Mouse (Mus musculus) forebrain, embryonic 16.5 days (tissue): Measurements from ENCODE around the gene Atxn3. TPM values are rescaled to one million over a fixed set of nuclear protein-coding genes. Genes with fewer than 3 reads are reported as not detected.

ENCODE experiments used
- ATAC-seq: fragments of 200-750 bp; cut with Nextera tagmentation; 2 replicates; pipeline ENCODE4 v1.8.0; 2017; ENCODE audit warnings: mild to moderate bottlenecking, moderate library complexity
- H3K27ac ChIP-seq: fragments of 300-500 bp; sonication (generic); 2 replicates; pipeline ENCODE4 v1.5.1; 2014; ENCODE audit warnings: low read length, control low read depth
- H3K27me3 ChIP-seq: fragments of 300-500 bp; sonication (generic); replicated peaks from 2 replicates; pipeline ENCODE4 v1.6.1; 2014; ENCODE audit warnings: low read length; ENCODE audit not compliant: control insufficient read depth, insufficient read depth
- H3K36me3 ChIP-seq: fragments of 300-500 bp; sonication (generic); 2 replicates; pipeline ENCODE4 v1.6.1; 2014; ENCODE audit not compliant: control insufficient read depth, insufficient read depth
- H3K4me1 ChIP-seq: fragments of 300-500 bp; sonication (generic); replicated peaks from 2 replicates; pipeline ENCODE4 v1.6.1; 2014; ENCODE audit warnings: low read length; ENCODE audit not compliant: control insufficient read depth, insufficient read depth
- H3K4me2 ChIP-seq: fragments of 300-500 bp; sonication (generic); 2 replicates; pipeline ENCODE4 v1.6.1; 2014; ENCODE audit warnings: mild to moderate bottlenecking, low read length, control low read depth
- H3K4me3 ChIP-seq: fragments of 300-500 bp; sonication (generic); replicated peaks from 2 replicates; pipeline ENCODE4 v1.5.1; 2014; ENCODE audit warnings: mild to moderate bottlenecking, low read length, control low read depth
- H3K9ac ChIP-seq: fragments of 300-500 bp; sonication (generic); replicated peaks from 2 replicates; pipeline ENCODE4 v1.6.1; 2014; ENCODE audit warnings: low read depth, low read length, control low read depth
- H3K9me3 ChIP-seq: fragments of 300-500 bp; sonication (generic); 2 replicates; pipeline ENCODE4 v1.6.1; 2016; ENCODE audit warnings: low read length; ENCODE audit not compliant: control insufficient read depth
- WGBS: fragments of 180-500 bp; shearing (Covaris S2); extraction: QIAGEN DNeasy Blood & Tissue Kit; methylation state at CpG from one replicate; pipeline ENCODE4 v1.1.7; 2014; 5-methylcytosine and 5-hydroxymethylcytosine counted together
- polyA plus RNA-seq: library from polyadenylated mRNA; unstranded; fragments of >200 nt; fragmentation: Nextera tagmentation; extraction: Ambion mirVana; gene quantifications from 2 replicates; pipeline ENCODE4 v1.2.1, GENCODE M21; 2015

Atxn3 gene
- polyA plus RNA-seq, 1 experiment from 2014 or later, result 14.3 TPM

GRCm38 (mm10) chr12:101935223-101935622 lies 22.8 kb downstream of the Atxn3 start:
- Histone ChIP-seq H3K9me3 (no peaks in the 10 kb centered on the region), H3K27me3 (no peaks in the 10 kb centered on the region), H3K9ac (no peak overlapping the region), H3K36me3 (peaks cover 34% of the 10 kb centered on the region), H3K27ac (no peak overlapping the region), H3K4me3 (no peak overlapping the region), H3K4me1 (no peaks in the 10 kb centered on the region), H3K4me2 (no peak overlapping the region)
- WGBS, result 95% methylated on average over 3 of the region's 3 CpGs
- ATAC-seq, result no peak

- peaks cover 36% of the 10 kb centered on the region for H3K36me3 ChIP-seq
- no peaks in the 10 kb centered on the region for H3K9me3 ChIP-seq
- H3K9ac ChIP-seq, result no peak overlapping the region
- no peak for ATAC-seq
- H3K4me3 ChIP-seq, result no peak overlapping the region
- no peak overlapping the region for H3K4me2 ChIP-seq
- H3K27ac ChIP-seq, result no peak overlapping the region
- no peaks in the 10 kb centered on the region for H3K4me1 ChIP-seq
- WGBS, result 88% methylated on average over 1 of the region's 1 CpGs
- H3K27me3 ChIP-seq, result no peaks in the 10 kb centered on the region
Observed at GRCm38 (mm10) chr12:101928423-101928822, 29.6 kb downstream of the Atxn3 start.

- whole genome bisulfite sequencing, result 87% methylated on average over 6 of the region's 6 CpGs
- no peak for ATAC-seq
- no peaks in the 10 kb centered on the region for H3K4me1 ChIP-seq
- no peaks in the 10 kb centered on the region for H3K9me3 ChIP-seq
- H3K36me3 ChIP-seq, result peaks cover 19% of the 10 kb centered on the region
- no peak overlapping the region for H3K9ac ChIP-seq
- no peak overlapping the region for H3K4me3 ChIP-seq
- H3K27me3 ChIP-seq, result no peaks in the 10 kb centered on the region
- H3K27ac ChIP-seq, result no peak overlapping the region
- H3K4me2 ChIP-seq, result no peak overlapping the region
Observed at GRCm38 (mm10) chr12:101922313-101922712, 35.7 kb downstream of the Atxn3 start.

- ATAC-seq, result no peak
- no peaks in the 10 kb centered on the region for H3K9me3 ChIP-seq
- no peaks in the 10 kb centered on the region for H3K27me3 ChIP-seq
- no peak overlapping the region for H3K9ac ChIP-seq
- H3K27ac ChIP-seq, result no peak overlapping the region
- no peak overlapping the region for H3K4me3 ChIP-seq
- no peaks in the 10 kb centered on the region for H3K4me1 ChIP-seq
- peaks cover 11% of the 10 kb centered on the region for H3K36me3 ChIP-seq
- 80% methylated on average over 3 of the region's 3 CpGs for WGBS
- no peak overlapping the region for H3K4me2 ChIP-seq
Observed at GRCm38 (mm10) chr12:101919847-101920246, 38.2 kb downstream of the Atxn3 start.

- Histone ChIP-seq H3K4me3 (no peak overlapping the region), H3K9me3 (no peaks in the 10 kb centered on the region), H3K4me2 (no peak overlapping the region), H3K27ac (no peak overlapping the region), H3K36me3 (no peaks in the 10 kb centered on the region), H3K27me3 (no peaks in the 10 kb centered on the region), H3K4me1 (peaks cover 6% of the 10 kb centered on the region), H3K9ac (no peak overlapping the region)
- ATAC-seq, result no peak
Observed at GRCm38 (mm10) chr12:101917165-101917564, 40.9 kb downstream of the Atxn3 start.

- no peaks in the 10 kb centered on the region for H3K9me3 ChIP-seq
- no peaks in the 10 kb centered on the region for H3K27me3 ChIP-seq
- ATAC-seq, result peak; percentile 98
- peak within 1 kb of the TSS; percentile 93 for H3K4me2 ChIP-seq
- peaks cover 20% of the 10 kb centered on the region for H3K4me1 ChIP-seq
- peak within 1 kb of the TSS; percentile 94 for H3K4me3 ChIP-seq
- peak within 1 kb of the TSS; percentile 83 for H3K27ac ChIP-seq
- whole genome bisulfite sequencing, result under 1% methylated on average over 69 of the region's 69 CpGs
- H3K9ac ChIP-seq, result peak within 1 kb of the TSS; percentile 92
- peaks cover 5% of the 10 kb centered on the region; the same call in 1 of the 2 replicates for H3K36me3 ChIP-seq
Observed at GRCm38 (mm10) chr12:101912626-101913490, 45.2 kb downstream of the Atxn3 start, which contains the start of gene Trip11. Gene Trip11, minus strand, starts transcription at chr12:101913267.

- ATAC-seq, result no peak
- H3K4me2 ChIP-seq, result peak overlapping the region; percentile 93
- 77% methylated on average over 3 of the region's 3 CpGs for WGBS
- peaks cover 5% of the 10 kb centered on the region; the same call in 1 of the 2 replicates for H3K36me3 ChIP-seq
- no peaks in the 10 kb centered on the region for H3K9me3 ChIP-seq
- H3K4me1 ChIP-seq, result peaks cover 20% of the 10 kb centered on the region
- no peaks in the 10 kb centered on the region for H3K27me3 ChIP-seq
- H3K4me3 ChIP-seq, result no peak overlapping the region
- H3K9ac ChIP-seq, result no peak overlapping the region
- H3K27ac ChIP-seq, result no peak overlapping the region
Observed at GRCm38 (mm10) chr12:101911346-101911745, 46.7 kb downstream of the Atxn3 start.

- H3K36me3 ChIP-seq, result peaks cover 5% of the 10 kb centered on the region; the same call in 1 of the 2 replicates
- 93% methylated on average over 6 of the region's 6 CpGs for WGBS
- H3K27ac ChIP-seq, result no peak overlapping the region
- H3K9ac ChIP-seq, result no peak overlapping the region
- no peaks in the 10 kb centered on the region for H3K27me3 ChIP-seq
- H3K4me2 ChIP-seq, result no peak overlapping the region
- H3K4me1 ChIP-seq, result peaks cover 20% of the 10 kb centered on the region
- H3K9me3 ChIP-seq, result no peaks in the 10 kb centered on the region
- ATAC-seq, result no peak
- no peak overlapping the region for H3K4me3 ChIP-seq
Observed at GRCm38 (mm10) chr12:101910360-101910759, 47.7 kb downstream of the Atxn3 start.

- no peaks in the 10 kb centered on the region for H3K27me3 ChIP-seq
- H3K9ac ChIP-seq, result no peak overlapping the region
- WGBS, result 96% methylated on average over 12 of the region's 12 CpGs
- H3K4me1 ChIP-seq, result no peaks in the 10 kb centered on the region; the same call in 1 of the 2 replicates
- H3K27ac ChIP-seq, result no peak overlapping the region
- H3K4me2 ChIP-seq, result no peak overlapping the region
- H3K9me3 ChIP-seq, result no peaks in the 10 kb centered on the region
- ATAC-seq, result no peak
- peaks cover 5% of the 10 kb centered on the region; the same call in 1 of the 2 replicates for H3K36me3 ChIP-seq
- no peak overlapping the region for H3K4me3 ChIP-seq
Observed at GRCm38 (mm10) chr12:101905817-101906216, 52.2 kb downstream of the Atxn3 start.
